Mouse (Mus musculus): ENCODE results near the gene Tmprss7. TPM values are rescaled to one million over a fixed set of nuclear protein-coding genes. Genes with fewer than 3 reads are reported as not detected.
A peak's percentile ranks its signal among the peaks of the same experiment; 100 is the strongest.

Tmprss7 gene
- total RNA-seq, 2 experiments from 2014 or later: 5.2 to 8.5 TPM

GRCm38 (mm10) chr16:45692851-45693250, 607 bp downstream of the Tmprss7 start:
- intact Hi-C loops (cut with DNase I): no loop called here

GRCm38 (mm10) chr16:45690178-45690577, 3.3 kb downstream of the Tmprss7 start:
- intact Hi-C loops (cut with DNase I): no loop called here

More at GRCm38 (mm10) chr16:45692851-45693250, 607 bp downstream of the Tmprss7 start:
- peak in 1 of 2 experiments; percentile 26 for DNase-seq (ENCODE audit: low spot score in 2 of 2)

GRCm38 (mm10) chr16:45686833-45687232, 6.6 kb downstream of the Tmprss7 start:
- no peak for DNase-seq (ENCODE audit: low spot score in 2 of 2)

More at GRCm38 (mm10) chr16:45690178-45690577, 3.3 kb downstream of the Tmprss7 start:
- peak; percentile 69 to 77 for DNase-seq (ENCODE audit: low spot score in 2 of 2)

GRCm38 (mm10) chr16:45685295-45685694, 8.2 kb downstream of the Tmprss7 start:
- peak; percentile 37 to 56 for DNase-seq (ENCODE audit: low spot score in 2 of 2)
- intact Hi-C loops (cut with DNase I): loop anchor here (2.0 to 10.0 kb wide), 2 partner anchors 40 to 130 kb away; partner anchors contain the start of gene Tagln3

More at GRCm38 (mm10) chr16:45686833-45687232, 6.6 kb downstream of the Tmprss7 start:
- intact Hi-C loops (cut with DNase I): loop anchor here (10.0 kb wide), 1 partner anchor 128 kb away; no protein-coding TSS in a partner anchor

- intact Hi-C loops (cut with DNase I): loop anchor here (2.0 to 10.0 kb wide), 2 partner anchors 40 to 130 kb away; partner anchors contain the start of gene Tagln3
- peak; percentile 58 to 83 for DNase-seq (ENCODE audit: low spot score in 2 of 2)
Measured at GRCm38 (mm10) chr16:45684815-45685214, 8.6 kb downstream of the Tmprss7 start.

GRCm38 (mm10) chr16:45676462-45676861, 17.0 kb downstream of the Tmprss7 start:
- intact Hi-C loops (cut with DNase I): no loop called here

GRCm38 (mm10) chr16:45670005-45670404, 23.5 kb downstream of the Tmprss7 start:
- DNase-seq (ENCODE audit: low spot score in 2 of 2): no peak
- intact Hi-C loops (cut with DNase I): no loop called here

More at GRCm38 (mm10) chr16:45676462-45676861, 17.0 kb downstream of the Tmprss7 start:
- peak; percentile 39 to 50 for DNase-seq (ENCODE audit: low spot score in 2 of 2)

GRCm38 (mm10) chr16:45668178-45668577, 25.3 kb downstream of the Tmprss7 start:
- DNase-seq (ENCODE audit: low spot score in 2 of 2): no peak
- intact Hi-C loops (cut with DNase I): no loop called here

GRCm38 (mm10) chr16:45666136-45666535, 27.3 kb downstream of the Tmprss7 start:
- intact Hi-C loops (cut with DNase I): no loop called here
- DNase-seq (ENCODE audit: low spot score in 2 of 2): no peak

- DNase-seq (ENCODE audit: low spot score in 2 of 2): no peak
- intact Hi-C loops (cut with DNase I): no loop called here
Measured at GRCm38 (mm10) chr16:45662381-45662780, 31.1 kb downstream of the Tmprss7 start.

GRCm38 (mm10) chr16:45659596-45659995, 33.9 kb downstream of the Tmprss7 start:
- intact Hi-C loops (cut with DNase I): no loop called here
- peak; percentile 22 to 28 for DNase-seq (ENCODE audit: low spot score in 2 of 2)

- intact Hi-C loops (cut with DNase I): no loop called here
- no peak for DNase-seq (ENCODE audit: low spot score in 2 of 2)
Measured at GRCm38 (mm10) chr16:45658248-45658647, 35.2 kb downstream of the Tmprss7 start.

GRCm38 (mm10) chr16:45657574-45658159, 35.8 kb downstream of the Tmprss7 start:
- intact Hi-C loops (cut with DNase I): no loop called here

GRCm38 (mm10) chr16:45654465-45654864, 39.0 kb downstream of the Tmprss7 start:
- intact Hi-C loops (cut with DNase I): no loop called here
- DNase-seq (ENCODE audit: low spot score in 2 of 2): no peak

More at GRCm38 (mm10) chr16:45657574-45658159, 35.8 kb downstream of the Tmprss7 start:
- DNase-seq (ENCODE audit: low spot score in 2 of 2): no peak

GRCm38 (mm10) chr16:45653934-45654332, 39.5 kb downstream of the Tmprss7 start, which contains the start of gene BC016579:
TSS of gene BC016579 (minus strand) at chr16:45654068.
- intact Hi-C loops (cut with DNase I): no loop called here
- no peak for DNase-seq (ENCODE audit: low spot score in 2 of 2)

GRCm38 (mm10) chr16:45653009-45653933, 40.2 kb downstream of the Tmprss7 start:
- intact Hi-C loops (cut with DNase I): no loop called here
- DNase-seq (ENCODE audit: low spot score in 2 of 2): no peak

- intact Hi-C loops (cut with DNase I): no loop called here
- DNase-seq (ENCODE audit: low spot score in 2 of 2): no peak
Measured at GRCm38 (mm10) chr16:45651497-45651896, 42.0 kb downstream of the Tmprss7 start.

GRCm38 (mm10) chr16:45644380-45644779, 49.1 kb downstream of the Tmprss7 start:
- intact Hi-C loops (cut with DNase I): no loop called here
- no peak for DNase-seq (ENCODE audit: low spot score in 2 of 2)

GRCm38 (mm10) chr16:45643944-45644343, 49.5 kb downstream of the Tmprss7 start:
- intact Hi-C loops (cut with DNase I): no loop called here

GRCm38 (mm10) chr16:45641301-45641700, 52.2 kb downstream of the Tmprss7 start:
- DNase-seq (ENCODE audit: low spot score in 2 of 2): no peak
- intact Hi-C loops (cut with DNase I): no loop called here

More at GRCm38 (mm10) chr16:45643944-45644343, 49.5 kb downstream of the Tmprss7 start:
- DNase-seq (ENCODE audit: low spot score in 2 of 2): no peak
